Mouse (Mus musculus) embryonic fibroblast, embryonic 13.5 days (primary cell): Measurements from ENCODE around the gene Snx25.

Source experiments
- CTCF ChIP-seq: IDR thresholded peaks from 2 replicates; pipeline ENCODE4 v1.5.1; 2011; ENCODE audit warnings: mild to moderate bottlenecking, control low read depth, low read length, moderate library complexity, borderline replicate concordance; ENCODE audit not compliant: insufficient read depth
- POLR2A ChIP-seq: IDR thresholded peaks from 2 replicates; pipeline ENCODE4 v1.6.1; 2011; ENCODE audit warnings: low read depth, mild to moderate bottlenecking, control low read depth, low read length, moderate library complexity

DNA sequence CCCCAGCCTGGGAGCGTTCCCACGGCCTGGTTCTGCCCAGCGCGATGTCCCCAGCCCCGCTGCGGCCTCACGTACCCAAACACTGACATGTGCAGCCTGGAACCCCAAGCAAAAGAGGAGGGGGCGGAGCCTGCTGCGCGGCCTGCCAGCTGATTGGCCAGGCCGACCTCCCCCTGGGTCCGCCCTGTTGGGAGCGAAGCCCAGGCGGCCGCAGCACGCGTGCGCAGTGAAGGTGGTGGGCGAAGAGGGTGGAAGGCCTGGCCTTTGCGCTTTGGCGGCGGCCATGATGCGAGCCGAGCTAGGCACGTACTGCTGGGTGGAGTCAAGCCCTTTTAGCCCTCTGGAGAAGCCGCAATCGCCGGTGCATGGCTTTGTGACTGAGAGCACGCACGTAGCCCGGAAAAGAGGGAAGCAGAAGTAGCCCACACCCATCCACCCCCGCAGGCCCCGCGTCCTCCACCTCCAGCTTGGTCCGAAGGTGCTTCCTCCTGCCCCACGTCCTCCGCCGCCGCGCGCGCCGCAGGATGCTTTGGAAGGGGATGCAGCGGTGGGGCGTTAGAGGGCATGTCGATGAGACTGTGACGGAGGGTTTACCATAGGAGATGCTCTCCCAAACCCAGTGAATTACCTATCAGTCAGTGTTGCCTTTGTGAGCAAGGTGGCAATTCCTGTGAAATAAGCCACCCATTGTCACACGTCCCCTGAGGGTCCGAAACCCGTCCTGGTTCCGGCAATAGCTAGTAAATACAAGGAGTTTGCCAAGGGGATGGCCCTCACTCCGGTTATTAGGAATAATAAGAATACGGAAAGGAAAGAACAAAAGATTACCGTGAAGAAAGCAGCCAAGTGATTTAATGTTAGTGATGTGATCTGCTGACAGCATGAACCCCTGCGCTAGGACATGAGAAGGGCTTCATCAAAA, 151.9 kb downstream of the Snx25 start:
- TF ChIP-seq CTCF: no peak
- peak; percentile 84 for TF ChIP-seq POLR2A
